Mouse (Mus musculus) small intestine, adult 2 months (tissue): ENCODE measurements around the gene Cox6a2. TPM values are rescaled to one million over a fixed set of nuclear protein-coding genes. Genes with fewer than 3 reads are reported as not detected.
A peak's percentile ranks its signal among the peaks of the same experiment; 100 is the strongest.

Experiments used
- H3K27ac ChIP-seq: fragments of 200-500 bp; 2 replicates; pipeline ENCODE4 v1.5.1; 2012; ENCODE audit warnings: low read depth, low read length, control low read depth, inconsistent platforms; ENCODE audit not compliant: insufficient read depth
- H3K27me3 ChIP-seq: fragments of 200-500 bp; 2 replicates; pipeline ENCODE4 v1.6.1; 2012; ENCODE audit warnings: mild to moderate bottlenecking, moderate library complexity, low read length, inconsistent platforms; ENCODE audit not compliant: control insufficient read depth, insufficient read depth
- H3K36me3 ChIP-seq: fragments of 200-500 bp; 2 replicates; pipeline ENCODE4 v1.6.1; 2012; ENCODE audit warnings: mild to moderate bottlenecking, low read length, control low read depth, inconsistent platforms; ENCODE audit not compliant: control insufficient read depth, insufficient read depth
- H3K4me1 ChIP-seq: fragments of 200-500 bp; 2 replicates; pipeline ENCODE4 v1.6.1; 2012; ENCODE audit warnings: low read length, inconsistent platforms, mixed read lengths; ENCODE audit not compliant: control insufficient read depth, insufficient read depth, insufficient read length
- H3K4me3 ChIP-seq: fragments of 200-500 bp; 2 replicates; pipeline ENCODE4 v1.5.1; 2012; ENCODE audit warnings: low read depth, mild to moderate bottlenecking, control low read depth, inconsistent platforms, low read length, moderate library complexity
- CTCF ChIP-seq: fragments of 200-500 bp; IDR thresholded peaks from 2 replicates; pipeline ENCODE4 v1.5.1; 2012; ENCODE audit warnings: low read depth, mild to moderate bottlenecking, control low read depth, inconsistent platforms, low read length, moderate library complexity, mixed read lengths; ENCODE audit not compliant: insufficient replicate concordance, insufficient read length; ENCODE audit errors: extremely low read depth
- POLR2A ChIP-seq: fragments of 200-500 bp; IDR thresholded peaks from 2 replicates; pipeline ENCODE4 v1.6.1; 2012; ENCODE audit warnings: low read depth, mild to moderate bottlenecking, control low read depth, inconsistent platforms, low read length, moderate library complexity
- WGBS: fragments of 180-500 bp; shearing (Covaris S2); methylation state at CpG from one replicate; pipeline ENCODE4 v1.1.7; 2018; 5-methylcytosine and 5-hydroxymethylcytosine counted together
- polyA plus RNA-seq: library from polyadenylated mRNA; depleted of rRNA; stranded (reverse); fragments of >200 nt; gene quantifications from 2 replicates; pipeline ENCODE4 v1.2.3, GENCODE M21; 2012

Gene Cox6a2
- polyA plus RNA-seq, 1 experiment: 0.53 TPM

- H3K4me3 ChIP-seq: no peak overlapping the region
- H3K27me3 ChIP-seq: no peaks in the 10 kb centered on the region
- H3K4me1 ChIP-seq: peaks cover 8% of the 10 kb centered on the region
- H3K36me3 ChIP-seq: no peaks in the 10 kb centered on the region
- 96% methylated on average over 8 of the region's 8 CpGs for WGBS
- H3K27ac ChIP-seq: no peak overlapping the region
- TF ChIP-seq CTCF (no peak), POLR2A (no peak)
These were observed 2.0 kb downstream of the Cox6a2 start for GRCm38 (mm10) chr7:128204179-128204578.

GRCm38 (mm10) chr7:128203071-128203470 is 3.1 kb downstream of the Cox6a2 start:
- no peak for TF ChIP-seq POLR2A
- no peak for TF ChIP-seq CTCF
- Histone ChIP-seq H3K36me3 (no peaks in the 10 kb centered on the region), H3K4me3 (no peak overlapping the region), H3K27me3 (no peaks in the 10 kb centered on the region), H3K27ac (no peak overlapping the region), H3K4me1 (peaks cover 8% of the 10 kb centered on the region)
- WGBS: 83% methylated on average over 9 of the region's 9 CpGs

GRCm38 (mm10) chr7:128201607-128202006 is 4.6 kb downstream of the Cox6a2 start:
- Histone ChIP-seq H3K4me3 (no peak overlapping the region), H3K27me3 (no peaks in the 10 kb centered on the region), H3K36me3 (no peaks in the 10 kb centered on the region), H3K27ac (no peak overlapping the region), H3K4me1 (peaks cover 8% of the 10 kb centered on the region)
- WGBS: 87% methylated on average over 9 of the region's 9 CpGs
- TF ChIP-seq CTCF: no peak
- no peak for TF ChIP-seq POLR2A

GRCm38 (mm10) chr7:128181691-128182090 is 24.5 kb downstream of the Cox6a2 start:
- no peak for TF ChIP-seq CTCF
- no peak for TF ChIP-seq POLR2A
- WGBS: 86% methylated on average over 10 of the region's 10 CpGs
- Histone ChIP-seq H3K4me1 (peaks cover 4% of the 10 kb centered on the region; the same call in 1 of the 2 replicates), H3K27ac (no peak overlapping the region), H3K4me3 (no peak overlapping the region), H3K27me3 (no peaks in the 10 kb centered on the region), H3K36me3 (no peaks in the 10 kb centered on the region)

- H3K4me3 ChIP-seq: no peak overlapping the region
- H3K27me3 ChIP-seq: no peaks in the 10 kb centered on the region
- H3K36me3 ChIP-seq: no peaks in the 10 kb centered on the region
- 84% methylated on average over 6 of the region's 6 CpGs for WGBS
- H3K27ac ChIP-seq: 0 out of 2 replicates have a peak overlapping the region, but pooled peaks have one; percentile 21
- TF ChIP-seq POLR2A: no peak
- no peak for TF ChIP-seq CTCF
- H3K4me1 ChIP-seq: peaks cover 4% of the 10 kb centered on the region; the same call in 1 of the 2 replicates
These were observed 25.6 kb downstream of the Cox6a2 start for GRCm38 (mm10) chr7:128180546-128180945.

- 83% methylated on average over 7 of the region's 7 CpGs for WGBS
- H3K27ac ChIP-seq: 0 out of 2 replicates have a peak overlapping the region, but pooled peaks have one; percentile 21
These were observed 26.1 kb downstream of the Cox6a2 start for GRCm38 (mm10) chr7:128180126-128180525.

GRCm38 (mm10) chr7:128178385-128178784 is 27.8 kb downstream of the Cox6a2 start:
- TF ChIP-seq CTCF: no peak
- TF ChIP-seq POLR2A: no peak
- no peak overlapping the region for H3K4me3 ChIP-seq
- no peaks in the 10 kb centered on the region for H3K36me3 ChIP-seq
- no peaks in the 10 kb centered on the region for H3K27me3 ChIP-seq
- WGBS: 27% methylated on average over 2 of the region's 2 CpGs
- peaks cover 4% of the 10 kb centered on the region; the same call in 1 of the 2 replicates for H3K4me1 ChIP-seq
- no peak overlapping the region for H3K27ac ChIP-seq

More at GRCm38 (mm10) chr7:128180126-128180525, 26.1 kb downstream of the Cox6a2 start:
- TF ChIP-seq POLR2A (no peak), CTCF (no peak)
- no peak overlapping the region for H3K4me3 ChIP-seq
- no peaks in the 10 kb centered on the region for H3K27me3 ChIP-seq
- H3K36me3 ChIP-seq: no peaks in the 10 kb centered on the region
- peaks cover 4% of the 10 kb centered on the region; the same call in 1 of the 2 replicates for H3K4me1 ChIP-seq
